Mouse (Mus musculus) CH12.LX (cell line): ENCODE results near the gene Mgll. TPM values are rescaled to one million over a fixed set of nuclear protein-coding genes. Genes with fewer than 3 reads are reported as not detected.

Source experiments
- DNase-seq: peaks from one replicate; pipeline ENCODE4 v3.0.0-alpha.2; 2013; ENCODE audit errors: extremely low read depth
- H3K27ac ChIP-seq: 2 replicates; pipeline ENCODE4 v1.5.1; 2012; ENCODE audit warnings: low read depth, mild to moderate bottlenecking, control low read depth, moderate library complexity; ENCODE audit not compliant: insufficient read depth
- H3K27me3 ChIP-seq: replicated peaks from 2 replicates; pipeline ENCODE3; 2012; ENCODE audit warnings: inconsistent platforms
- H3K36me3 ChIP-seq, 2 experiments: replicated peaks in 1 of 2; 2 replicates each; pipeline versions ENCODE3 to v1.6.1; 2012; ENCODE audit warnings: inconsistent platforms in 1 of 2, low read length in 1 of 2, mild to moderate bottlenecking in 1 of 2, mixed read lengths in 1 of 2, moderate library complexity in 1 of 2; ENCODE audit not compliant: control insufficient read depth in 1 of 2, insufficient read depth in 1 of 2
- H3K4me1 ChIP-seq, 2 experiments: 2 replicates each; pipeline ENCODE4 v1.6.1; 2012; ENCODE audit warnings: inconsistent platforms in 1 of 2, moderate library complexity in 1 of 2; ENCODE audit not compliant: insufficient read depth in 2 of 2, control insufficient read depth in 1 of 2
- H3K4me2 ChIP-seq: 2 replicates; pipeline ENCODE4 v1.6.1; 2012; ENCODE audit warnings: low read depth, mild to moderate bottlenecking, control low read depth; ENCODE audit not compliant: poor library complexity, insufficient read depth, severe bottlenecking
- H3K4me3 ChIP-seq, 3 experiments: fragments of 150-350 bp in 1 of 3; sonication (generic) in 1 of 3; replicated peaks in 1 of 3; 2 replicates each; pipeline versions ENCODE3 to v1.5.1; 2011 to 2012; ENCODE audit warnings: low read depth in 2 of 3, low read length in 2 of 3, mild to moderate bottlenecking in 2 of 3, moderate library complexity in 2 of 3, control low read depth in 1 of 3, improper control_type of control experiment in 1 of 3, inconsistent platforms in 1 of 3, mixed read lengths in 1 of 3; ENCODE audit not compliant: poor library complexity in 1 of 3
- H3K79me2 ChIP-seq: replicated peaks from 2 replicates; pipeline ENCODE4 v1.6.1; 2012; ENCODE audit warnings: mild to moderate bottlenecking, moderate library complexity; ENCODE audit not compliant: control insufficient read depth, poor library complexity, insufficient read depth, severe bottlenecking; ENCODE audit errors: extremely low read depth
- H3K9ac ChIP-seq: 2 replicates; pipeline ENCODE4 v1.6.1; 2012; ENCODE audit warnings: low read depth, mild to moderate bottlenecking, control low read depth, moderate library complexity; ENCODE audit not compliant: insufficient read depth
- H3K9me3 ChIP-seq: replicated peaks from 2 replicates; pipeline ENCODE3; 2012; ENCODE audit warnings: low read length, inconsistent platforms, mixed read lengths
- BHLHE40 ChIP-seq: IDR thresholded peaks from 2 replicates; pipeline ENCODE4 v1.6.1; 2011; ENCODE audit warnings: mild to moderate bottlenecking, low read depth, low read length, improper control_type of control experiment
- CHD1 ChIP-seq: IDR thresholded peaks from 2 replicates; pipeline ENCODE4 v1.6.1; 2012; ENCODE audit warnings: low read depth, low read length, improper control_type of control experiment, inconsistent platforms
- CHD2 ChIP-seq: IDR thresholded peaks from 2 replicates; pipeline ENCODE4 v1.6.1; 2011; ENCODE audit warnings: low read length, improper control_type of control experiment
- CTCF ChIP-seq, 2 experiments: IDR thresholded peaks in 1 of 2; conservative IDR thresholded peaks in 1 of 2; 2 replicates each; pipeline ENCODE4 v1.5.1; 2011 to 2012; ENCODE audit warnings: low read depth in 2 of 2, low read length in 2 of 2, improper control_type of control experiment in 1 of 2, inconsistent platforms in 1 of 2, mild to moderate bottlenecking in 1 of 2, moderate library complexity in 1 of 2
- E2F4 ChIP-seq: IDR thresholded peaks from 2 replicates; pipeline ENCODE4 v1.6.1; 2011; ENCODE audit warnings: low read depth, low read length, improper control_type of control experiment; ENCODE audit not compliant: insufficient replicate concordance
- ELF1 ChIP-seq: IDR thresholded peaks from 2 replicates; pipeline ENCODE4 v1.6.1; 2014; ENCODE audit warnings: low read depth, mild to moderate bottlenecking, inconsistent platforms, low read length, improper control_type of control experiment
- EP300 ChIP-seq: IDR thresholded peaks from 2 replicates; pipeline ENCODE4 v1.6.1; 2011; ENCODE audit warnings: low read length, improper control_type of control experiment
- ETS1 ChIP-seq: conservative IDR thresholded peaks from 2 replicates; pipeline ENCODE4 v1.6.1; 2012; ENCODE audit warnings: low read depth, mild to moderate bottlenecking, inconsistent platforms, low read length, improper control_type of control experiment, moderate library complexity
- GABPA ChIP-seq: IDR thresholded peaks from 2 replicates; pipeline ENCODE4 v1.6.1; 2012; ENCODE audit warnings: low read depth, low read length, improper control_type of control experiment, inconsistent platforms; ENCODE audit not compliant: insufficient replicate concordance
- HCFC1 ChIP-seq: IDR thresholded peaks from 2 replicates; pipeline ENCODE4 v1.6.1; 2012; ENCODE audit warnings: low read depth, mild to moderate bottlenecking, inconsistent platforms, low read length, improper control_type of control experiment
- IRF4 ChIP-seq: IDR thresholded peaks from 2 replicates; pipeline ENCODE4 v1.6.1; 2014; ENCODE audit warnings: low read depth, mild to moderate bottlenecking, inconsistent platforms, low read length, improper control_type of control experiment
- JUN ChIP-seq: IDR thresholded peaks from 2 replicates; pipeline ENCODE4 v1.6.1; 2011; ENCODE audit warnings: low read depth, mild to moderate bottlenecking, low read length, improper control_type of control experiment, moderate library complexity; ENCODE audit not compliant: insufficient read depth
- JUND ChIP-seq: conservative IDR thresholded peaks from 2 replicates; pipeline ENCODE4 v1.6.1; 2011; ENCODE audit warnings: low read depth, low read length, improper control_type of control experiment
- KAT2A ChIP-seq: IDR thresholded peaks from 2 replicates; pipeline ENCODE4 v1.6.1; 2012; ENCODE audit warnings: low read length, improper control_type of control experiment, inconsistent platforms; ENCODE audit not compliant: insufficient replicate concordance
- MAFK ChIP-seq: IDR thresholded peaks from 2 replicates; pipeline ENCODE4 v1.6.1; 2011; ENCODE audit warnings: low read length, improper control_type of control experiment; ENCODE audit not compliant: insufficient replicate concordance
- MAX ChIP-seq: IDR thresholded peaks from 2 replicates; pipeline ENCODE4 v1.6.1; 2011; ENCODE audit warnings: low read length, improper control_type of control experiment
- MAZ ChIP-seq: IDR thresholded peaks from 2 replicates; pipeline ENCODE4 v1.6.1; 2012; ENCODE audit warnings: low read depth, mild to moderate bottlenecking, inconsistent platforms, low read length, improper control_type of control experiment, moderate library complexity
- MEF2A ChIP-seq: IDR thresholded peaks from 2 replicates; pipeline ENCODE4 v1.6.1; 2014; ENCODE audit warnings: low read depth, mild to moderate bottlenecking, inconsistent platforms, low read length, improper control_type of control experiment, borderline replicate concordance
- MXI1 ChIP-seq: IDR thresholded peaks from 2 replicates; pipeline ENCODE4 v1.6.1; 2011; ENCODE audit warnings: mild to moderate bottlenecking, low read depth, low read length, improper control_type of control experiment
- MYC ChIP-seq: IDR thresholded peaks from 2 replicates; pipeline ENCODE4 v1.6.1; 2011; ENCODE audit warnings: low read depth, mild to moderate bottlenecking, improper control_type of control experiment, low read length
- NELFE ChIP-seq: IDR thresholded peaks from 2 replicates; pipeline ENCODE4 v1.6.1; 2011; ENCODE audit warnings: low read depth, low read length, improper control_type of control experiment
- NRF1 ChIP-seq: IDR thresholded peaks from 2 replicates; pipeline ENCODE4 v1.6.1; 2014; ENCODE audit warnings: low read depth, mild to moderate bottlenecking, inconsistent platforms, low read length, improper control_type of control experiment, moderate library complexity
- PAX5 ChIP-seq: IDR thresholded peaks from 2 replicates; pipeline ENCODE4 v1.6.1; 2012; ENCODE audit warnings: low read length, inconsistent platforms, mixed read lengths
- POLR2A ChIP-seq: IDR thresholded peaks from 2 replicates; pipeline ENCODE4 v1.6.1; 2011; ENCODE audit warnings: low read depth, mild to moderate bottlenecking, improper control_type of control experiment, low read length
- POLR2AphosphoS2 ChIP-seq: IDR thresholded peaks from 2 replicates; pipeline ENCODE4 v1.6.1; 2011; ENCODE audit warnings: low read depth, low read length, improper control_type of control experiment
- RAD21 ChIP-seq: IDR thresholded peaks from 2 replicates; pipeline ENCODE4 v1.6.1; 2011; ENCODE audit warnings: low read depth, mild to moderate bottlenecking, low read length, improper control_type of control experiment, moderate library complexity
- RCOR1 ChIP-seq: conservative IDR thresholded peaks from 2 replicates; pipeline ENCODE4 v1.6.1; 2012; ENCODE audit warnings: low read depth, mild to moderate bottlenecking, inconsistent platforms, low read length, improper control_type of control experiment
- SIN3A ChIP-seq: IDR thresholded peaks from 2 replicates; pipeline ENCODE4 v1.6.1; 2012; ENCODE audit warnings: low read length, improper control_type of control experiment, inconsistent platforms
- SMC3 ChIP-seq: IDR thresholded peaks from 2 replicates; pipeline ENCODE4 v1.6.1; 2011; ENCODE audit warnings: low read depth, low read length, improper control_type of control experiment
- TBP ChIP-seq: conservative IDR thresholded peaks from 2 replicates; pipeline ENCODE4 v1.6.1; 2011; ENCODE audit warnings: low read depth, low read length, improper control_type of control experiment
- TCF12 ChIP-seq: IDR thresholded peaks from 2 replicates; pipeline ENCODE4 v1.6.1; 2014; ENCODE audit warnings: low read depth, mild to moderate bottlenecking, inconsistent platforms, low read length, improper control_type of control experiment
- UBTF ChIP-seq: IDR thresholded peaks from 2 replicates; pipeline ENCODE4 v1.6.1; 2012; ENCODE audit warnings: low read depth, mild to moderate bottlenecking, inconsistent platforms, low read length, improper control_type of control experiment, moderate library complexity
- USF1 ChIP-seq: IDR thresholded peaks from 2 replicates; pipeline ENCODE4 v1.6.1; 2014; ENCODE audit warnings: low read depth, mild to moderate bottlenecking, inconsistent platforms, low read length, improper control_type of control experiment
- USF2 ChIP-seq: conservative IDR thresholded peaks from 2 replicates; pipeline ENCODE4 v1.6.1; 2011; ENCODE audit warnings: low read depth, low read length, improper control_type of control experiment
- ZC3H11A ChIP-seq: IDR thresholded peaks from 2 replicates; pipeline ENCODE4 v1.6.1; 2012; ENCODE audit warnings: low read depth, mild to moderate bottlenecking, inconsistent platforms, low read length, improper control_type of control experiment
- ZKSCAN1 ChIP-seq: IDR thresholded peaks from 2 replicates; pipeline ENCODE4 v1.6.1; 2012; ENCODE audit warnings: low read depth, inconsistent platforms, low read length, improper control_type of control experiment, borderline replicate concordance
- ZMIZ1 ChIP-seq: IDR thresholded peaks from 2 replicates; pipeline ENCODE4 v1.6.1; 2012; ENCODE audit warnings: low read depth, mild to moderate bottlenecking, inconsistent platforms, low read length, improper control_type of control experiment
- ZNF384 ChIP-seq: IDR thresholded peaks from 2 replicates; pipeline ENCODE4 v1.6.1; 2012; ENCODE audit warnings: low read depth, low read length, improper control_type of control experiment, inconsistent platforms
- dilution Hi-C: fragments of 300-500 bp; cut with MboI; formaldehyde crosslinking; loops from 2 replicates; pipeline ENCODE4 v1.14.3; 2020; ENCODE audit warnings: low sequenced_read_pairs; ENCODE audit not compliant: extremely low pct_unique_long_range_greater_than_20kb, extremely low pct_ligation_motif_present
- in situ Hi-C: fragments of 300-500 bp; cut with MboI; formaldehyde crosslinking; loops from 3 replicates; pipeline ENCODE4 v1.14.3; 2019; ENCODE audit warnings: low sequenced_read_pairs, low pct_ligation_motif_present, low pct_unique_long_range_greater_than_20kb, mixed read lengths
- polyA plus RNA-seq: library from polyadenylated mRNA; unstranded; fragments of >175 nt; gene quantifications from 2 replicates; pipeline ENCODE4 v1.2.1, GENCODE M21; 2012; ENCODE audit warnings: low read depth; ENCODE audit not compliant: insufficient read length
- total RNA-seq, 2 experiments: library from RNA; depleted of rRNA; stranded (reverse); fragments of 300-350 nt in 1 of 2; fragments of >200 nt in 1 of 2; gene quantifications; 2 replicates each; pipeline ENCODE4 v1.2.3; 2012 to 2014

The Mgll gene
- total and polyA plus RNA-seq, 3 experiments, result 60.8 to 81.1 (median 76.5) TPM

DNA sequence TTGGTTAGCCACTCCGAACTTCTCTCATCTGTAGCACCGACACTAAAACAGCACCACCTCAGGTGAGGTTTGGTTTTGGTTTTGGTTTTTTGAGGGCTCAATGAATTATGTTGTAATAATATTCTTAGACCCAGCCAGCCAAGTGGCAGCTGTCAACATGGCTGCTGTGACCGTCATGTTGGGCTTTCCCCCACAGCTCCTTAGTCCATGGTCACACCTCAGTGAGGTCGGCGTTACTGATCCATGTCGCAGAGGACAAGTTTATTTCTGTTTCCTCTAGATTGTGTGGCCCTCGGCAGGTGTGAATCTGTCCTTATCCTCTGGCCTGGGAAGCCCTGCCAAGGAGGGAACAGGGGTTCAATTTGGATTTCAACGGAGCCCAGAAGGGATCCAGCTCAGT lies 33.9 kb downstream of the Mgll start:
- Histone ChIP-seq H3K27me3 (no peaks in the 10 kb centered on the region), H3K79me2 (peaks cover 80% of the 10 kb centered on the region), H3K27ac (peak overlapping the region; percentile 88), H3K4me3 (no peak overlapping the region), H3K36me3 (peaks cover 20 to 86% of the 10 kb centered on the region in 2 experiments), H3K9ac (peak overlapping the region; percentile 24; the same call in 1 of the 2 replicates), H3K9me3 (no peaks in the 10 kb centered on the region), H3K4me2 (peak overlapping the region; percentile 69), H3K4me1 (peaks cover 58 to 100% of the 10 kb centered on the region in 2 experiments)
- dilution Hi-C loops (no loop called here), in situ Hi-C loops (no loop called here)
- TF ChIP-seq ZNF384 (no peak), SIN3A (no peak), RAD21 (no peak; the same call in 1 of the 2 replicates), CHD2 (peak; percentile 13; the same call in 1 of the 2 replicates), ZMIZ1 (no peak), POLR2AphosphoS2 (no peak), JUN (peak; percentile 11; the same call in 1 of the 2 replicates), CHD1 (0 out of 2 replicates have a peak, but pooled peaks have one; percentile 13), KAT2A (no peak), ZC3H11A (no peak), GABPA (no peak), HCFC1 (no peak), ETS1 (peak; percentile 83), USF1 (no peak), CTCF (conservative IDR thresholded peaks at IDR 0.05 in 1 of 2, IDR thresholded peaks at IDR 0.05 in 1 of 2; ENCODE audit: low read depth in 2 of 2, low read length in 2 of 2) (0 out of 4 replicates have a peak, but pooled peaks of 1 of the 2 experiments have one; percentile 20), MEF2A (peak; percentile 75), TCF12 (peak; percentile 80), IRF4 (peak; percentile 76), MYC (peak; percentile 51; the same call in 1 of the 2 replicates), MAX (peak; percentile 50; the same call in 1 of the 2 replicates), ELF1 (no peak), RCOR1 (0 out of 2 replicates have a peak, but pooled peaks have one; percentile 46), UBTF (no peak), NRF1 (0 out of 2 replicates have a peak, but pooled peaks have one; percentile 8), USF2 (no peak), BHLHE40 (peak; percentile 49; the same call in 1 of the 2 replicates), POLR2A (no peak), JUND (no peak), EP300 (no peak; the same call in 1 of the 2 replicates), TBP (peak; percentile 60; the same call in 1 of the 2 replicates), ZKSCAN1 (no peak), PAX5 (no peak), MAFK (peak; percentile 25; the same call in 1 of the 2 replicates), MXI1 (no peak), NELFE (no peak), SMC3 (0 out of 2 replicates have a peak, but pooled peaks have one; percentile 5), E2F4 (no peak), MAZ (0 out of 2 replicates have a peak, but pooled peaks have one; percentile 40)
- peak; percentile 78 for DNase-seq
